Comparison of ENCODE assay signal across 9 mouse cellular contexts in genomic region chr5:100710012-100710411, GRCm38 (mm10). TPM values are rescaled to one million over a fixed set of nuclear protein-coding genes. Genes with fewer than 3 reads are reported as not detected.
DNase-seq lines count a peak whose midpoint lies in the region.
"Had no signal": no experiment of that assay in that cellular context is flagged by ENCODE, and none has a peak within 500 bp of the region (broad histone marks: within the 10 kb centered on the region; RNA-seq: fewer than 3 reads in every experiment).

No protein-coding gene starts in this region.

- intact Hi-C loops in left cerebral cortex, postnatal 4 days (cut with DNase I): no loop called here

- peak; percentile 48 for DNase-seq in left cerebral cortex, postnatal 4 days
- no peak for DNase-seq in left cerebral cortex, adult 8-10 months (ENCODE audit: low spot score in 2 of 2)
- peak; percentile 32 for DNase-seq in adipocyte (ENCODE audit: low spot score)
- peak; percentile 4 to 8 for DNase-seq in heart, adult 9 months (ENCODE audit: low spot score in 2 of 2)
- peak; percentile 3 for DNase-seq in lung, postnatal 25 days (ENCODE audit: low spot score)
- DNase-seq in urinary bladder, postnatal 36 days (ENCODE audit: low spot score in 2 of 2): no peak
- DNase-seq in thymus, postnatal 14 days: no peak
- DNase-seq: adrenal gland, adult 2 months; right cerebral cortex, postnatal 25 days had no signal

RNA-seq across cellular contexts. Expression of gene Hpse, which starts 9.5 kb away (rescaled TPM):
- total RNA-seq in left cerebral cortex, postnatal 4 days (2021): under 1 TPM; 0.38 to 0.50 TPM
- 1 to 10 TPM in 3 of 4 experiments, under 1 TPM in 1; 0.93 to 1.7 (median 1.4) TPM for total RNA-seq in left cerebral cortex, adult 8-10 months (2022)

RNA-seq across cellular contexts. Expression of gene Coq2, which starts 35.1 kb away (rescaled TPM):
- total RNA-seq in left cerebral cortex, postnatal 4 days (2021): 10 to 100 TPM; 47.0 to 47.7 TPM
- total RNA-seq in left cerebral cortex, adult 8-10 months (2022): 10 to 100 TPM; 71.9 to 86.4 (median 74.6) TPM

Comparison
In these comparisons a context has a peak if more than half of its experiments do, and no peak if none do; other contexts are left out.
1. DNase-seq: peak in left cerebral cortex, postnatal 4 days (single experiment), adipocyte (single experiment), heart, adult 9 months (2 of 2) and lung, postnatal 25 days (single experiment); none in left cerebral cortex, adult 8-10 months (0 of 2), urinary bladder, postnatal 36 days (0 of 2) and thymus, postnatal 14 days (single experiment).